Mouse (Mus musculus) spleen, adult 2 months (tissue): ENCODE data around the gene Gm21885. TPM values are rescaled to one million over a fixed set of nuclear protein-coding genes. Genes with fewer than 3 reads are reported as not detected.

Experiments
- DNase-seq, 2 experiments: peaks; one replicate each; pipeline versions ENCODE4 v3.0.0 to v3.0.0-alpha.2; 2012 to 2021; ENCODE audit warnings: low spot score in 2 of 2, low read depth in 1 of 2
- H3K27ac ChIP-seq: fragments of 200-500 bp; 2 replicates; pipeline ENCODE4 v1.5.1; 2012; ENCODE audit warnings: low read length, inconsistent platforms; ENCODE audit not compliant: insufficient read depth
- H3K27me3 ChIP-seq: fragments of 200-500 bp; 2 replicates; pipeline ENCODE4 v1.6.1; 2012; ENCODE audit warnings: mild to moderate bottlenecking, moderate library complexity, low read length, inconsistent platforms; ENCODE audit not compliant: control insufficient read depth, insufficient read depth
- H3K36me3 ChIP-seq: fragments of 200-500 bp; 2 replicates; pipeline ENCODE4 v1.6.1; 2012; ENCODE audit warnings: mild to moderate bottlenecking, low read length, inconsistent platforms; ENCODE audit not compliant: control insufficient read depth, insufficient read depth
- H3K4me1 ChIP-seq: fragments of 200-500 bp; 2 replicates; pipeline ENCODE4 v1.6.1; 2011; ENCODE audit warnings: inconsistent platforms; ENCODE audit not compliant: control insufficient read depth, insufficient read depth, insufficient read length
- H3K4me3 ChIP-seq: fragments of 200-500 bp; 2 replicates; pipeline ENCODE4 v1.5.1; 2011; ENCODE audit warnings: mild to moderate bottlenecking, inconsistent platforms; ENCODE audit not compliant: insufficient read depth, insufficient read length; ENCODE audit errors: extremely low read depth
- CTCF ChIP-seq: fragments of 200-500 bp; IDR thresholded peaks from 2 replicates; pipeline ENCODE4 v1.5.1; 2011; ENCODE audit warnings: mild to moderate bottlenecking, inconsistent platforms; ENCODE audit not compliant: insufficient read depth, insufficient read length, insufficient replicate concordance; ENCODE audit errors: extremely low read depth
- POLR2A ChIP-seq: fragments of 200-500 bp; IDR thresholded peaks from 2 replicates; pipeline ENCODE4 v1.6.1; 2011; ENCODE audit warnings: low read depth, low read length, inconsistent platforms
- WGBS: fragments of 180-500 bp; shearing (Covaris S2); methylation state at CpG from one replicate; pipeline ENCODE4 v1.1.7; 2018; 5-methylcytosine and 5-hydroxymethylcytosine counted together
- polyA plus RNA-seq: library from polyadenylated mRNA; depleted of rRNA; stranded (reverse); fragments of >200 nt; gene quantifications from 2 replicates; pipeline ENCODE4 v1.2.3, GENCODE M21; 2012

The Gm21885 gene
- polyA plus RNA-seq, 1 experiment = not detected

DNA sequence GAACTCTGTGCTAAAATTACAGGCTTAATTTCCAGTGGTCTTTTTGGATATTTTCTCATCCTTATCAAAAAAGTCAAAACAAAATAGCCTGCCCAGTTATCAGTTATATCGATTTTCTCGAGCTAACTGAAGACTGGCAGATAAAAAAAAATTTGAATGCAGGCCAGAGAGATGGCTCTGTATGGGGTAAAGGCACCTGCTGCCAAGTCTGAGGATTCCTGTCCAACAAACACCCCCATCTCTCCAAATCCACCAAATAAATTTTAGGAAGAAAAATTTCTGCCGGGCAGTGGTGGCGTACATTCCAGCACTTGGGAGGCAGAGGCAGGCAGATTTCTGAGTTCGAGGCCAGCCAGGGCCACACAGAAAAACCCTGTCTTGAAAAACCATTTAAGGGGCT lies 36.4 kb downstream of the Gm21885 start:
- Histone ChIP-seq H3K4me3 (no peak overlapping the region), H3K4me1 (peaks cover 7% of the 10 kb centered on the region; the same call in 1 of the 2 replicates), H3K27me3 (no peaks in the 10 kb centered on the region), H3K27ac (no peak overlapping the region), H3K36me3 (no peaks in the 10 kb centered on the region; the same call in 1 of the 2 replicates)
- WGBS = 76% methylated on average over 5 of the region's 5 CpGs
- TF ChIP-seq POLR2A (no peak), CTCF (no peak)
- no peak for DNase-seq

- Histone ChIP-seq H3K4me3 (peak overlapping the region; percentile 77), H3K4me1 (peaks cover 3% of the 10 kb centered on the region; the same call in 1 of the 2 replicates), H3K36me3 (no peaks in the 10 kb centered on the region), H3K27ac (peak overlapping the region; percentile 91), H3K27me3 (no peaks in the 10 kb centered on the region)
- DNase-seq = peak in 1 of 2 experiments; percentile 27
- under 1% methylated on average over 62 of the region's 67 CpGs for WGBS
- no peak for TF ChIP-seq CTCF
- no peak for TF ChIP-seq POLR2A
These were observed 39.6 kb downstream of the Gm21885 start for GRCm38 (mm10) chr11:94320969-94321930.

- H3K27me3 ChIP-seq = no peaks in the 10 kb centered on the region
- no peaks in the 10 kb centered on the region for H3K36me3 ChIP-seq
- H3K4me1 ChIP-seq = peaks cover 2% of the 10 kb centered on the region; the same call in 1 of the 2 replicates
- peak; percentile 87 to 95 for DNase-seq
- WGBS = under 1% methylated on average over 36 of the region's 36 CpGs
- H3K4me3 ChIP-seq = peak within 1 kb of the TSS; percentile 77
- no peak for TF ChIP-seq CTCF
- TF ChIP-seq POLR2A = peak; percentile 82
- peak within 1 kb of the TSS; percentile 91 for H3K27ac ChIP-seq
These were observed 40.3 kb downstream of the Gm21885 start, which contains the start of gene Luc7l3 for GRCm38 (mm10) chr11:94321931-94322400. Gene Luc7l3 (minus strand): TSS chr11:94321988.

DNA sequence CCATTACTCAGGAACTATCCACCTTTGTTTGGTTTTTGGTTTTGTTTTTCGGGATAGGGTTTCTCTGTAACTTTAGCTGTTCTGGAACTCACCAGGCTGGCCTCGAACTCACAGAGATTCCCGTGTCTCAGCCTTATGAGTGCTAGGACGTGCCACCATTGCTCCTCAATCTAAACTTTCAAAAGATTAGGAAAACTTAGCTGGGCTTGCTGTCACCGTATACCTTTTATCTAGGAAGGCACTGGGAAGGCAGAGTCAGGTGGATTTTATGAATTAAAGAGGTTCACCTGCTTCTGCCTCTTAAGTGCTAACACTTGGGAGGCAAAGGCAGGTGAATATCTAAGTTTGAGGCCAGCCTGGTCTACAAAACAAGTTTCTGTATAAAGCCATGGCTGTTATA lies 41.0 kb downstream of the Gm21885 start:
- TF ChIP-seq POLR2A (no peak), CTCF (no peak)
- Histone ChIP-seq H3K4me3 (no peak overlapping the region), H3K36me3 (no peaks in the 10 kb centered on the region), H3K27me3 (no peaks in the 10 kb centered on the region), H3K4me1 (no peaks in the 10 kb centered on the region; the same call in 1 of the 2 replicates), H3K27ac (no peak overlapping the region)
- no peak for DNase-seq
- 59% methylated on average over 5 of the region's 5 CpGs for WGBS

DNA sequence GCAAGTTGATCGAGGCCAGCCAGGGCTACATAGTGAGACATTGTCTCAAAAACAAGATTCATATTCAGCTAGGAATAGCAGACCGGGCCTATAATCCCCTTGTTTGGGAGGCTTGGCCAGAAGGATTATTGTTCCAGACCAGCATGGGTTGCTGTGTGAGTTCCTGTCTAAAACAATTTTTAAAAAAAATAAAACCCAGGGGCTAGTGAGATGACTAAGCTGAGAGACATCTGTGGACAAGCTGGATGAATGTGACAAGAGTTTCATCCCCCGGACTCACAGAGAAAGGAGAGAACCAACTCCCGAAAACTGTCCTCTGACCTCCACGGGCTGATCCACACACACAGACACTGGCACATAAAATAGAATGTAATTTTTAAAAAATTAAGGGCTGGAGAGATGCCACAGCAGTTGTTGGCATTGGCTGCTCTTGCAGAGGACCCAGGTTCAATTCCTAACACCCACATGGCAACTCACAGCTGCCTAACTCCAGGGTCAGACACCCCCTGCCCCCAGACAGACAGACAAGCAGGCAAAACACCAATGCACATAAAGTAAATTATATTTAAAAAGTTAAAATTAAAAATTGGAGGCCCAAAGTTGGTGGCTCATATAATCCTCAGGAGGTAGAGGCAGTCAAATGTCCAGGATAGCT lies 41.7 kb downstream of the Gm21885 start:
- H3K27ac ChIP-seq = no peak overlapping the region
- 92% methylated on average over 5 of the region's 5 CpGs for WGBS
- H3K27me3 ChIP-seq = no peaks in the 10 kb centered on the region
- no peak overlapping the region for H3K4me3 ChIP-seq
- H3K4me1 ChIP-seq = no peaks in the 10 kb centered on the region
- DNase-seq = no peak
- no peak for TF ChIP-seq POLR2A
- TF ChIP-seq CTCF = no peak
- no peaks in the 10 kb centered on the region for H3K36me3 ChIP-seq

DNA sequence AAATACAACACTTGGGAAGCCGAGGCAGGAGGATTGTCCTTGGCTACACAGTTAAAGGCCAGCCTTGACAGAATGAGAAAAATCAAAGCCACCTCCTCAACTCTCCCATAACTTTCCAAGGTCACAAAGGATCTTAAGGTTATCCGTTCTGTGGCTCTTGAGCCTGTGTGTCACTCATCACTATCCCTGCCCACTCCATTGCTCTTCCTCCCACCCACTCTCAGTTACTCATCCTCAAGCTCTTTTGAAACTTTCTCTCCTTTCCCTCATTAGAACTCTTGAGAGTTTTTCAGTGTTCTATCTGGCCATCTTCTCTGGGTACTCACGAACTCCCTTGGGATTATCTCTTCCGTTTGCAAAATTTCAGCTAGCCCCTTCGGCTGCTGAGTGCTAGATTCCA lies 42.9 kb downstream of the Gm21885 start:
- no peak for TF ChIP-seq CTCF
- TF ChIP-seq POLR2A = no peak
- no peak overlapping the region for H3K27ac ChIP-seq
- DNase-seq = no peak
- H3K4me1 ChIP-seq = no peaks in the 10 kb centered on the region
- 89% methylated on average over 5 of the region's 5 CpGs for WGBS
- no peaks in the 10 kb centered on the region for H3K27me3 ChIP-seq
- no peak overlapping the region for H3K4me3 ChIP-seq
- H3K36me3 ChIP-seq = no peaks in the 10 kb centered on the region
